Mouse (Mus musculus): ENCODE measurements around the gene Setd5. TPM values are rescaled to one million over a fixed set of nuclear protein-coding genes. Genes with fewer than 3 reads are reported as not detected.

Gene Setd5
- 48.3 and 54.3 TPM in 2 replicates for polyA plus RNA-seq (2015; fragmentation: Nextera tagmentation; extraction: Ambion mirVana)

DNA sequence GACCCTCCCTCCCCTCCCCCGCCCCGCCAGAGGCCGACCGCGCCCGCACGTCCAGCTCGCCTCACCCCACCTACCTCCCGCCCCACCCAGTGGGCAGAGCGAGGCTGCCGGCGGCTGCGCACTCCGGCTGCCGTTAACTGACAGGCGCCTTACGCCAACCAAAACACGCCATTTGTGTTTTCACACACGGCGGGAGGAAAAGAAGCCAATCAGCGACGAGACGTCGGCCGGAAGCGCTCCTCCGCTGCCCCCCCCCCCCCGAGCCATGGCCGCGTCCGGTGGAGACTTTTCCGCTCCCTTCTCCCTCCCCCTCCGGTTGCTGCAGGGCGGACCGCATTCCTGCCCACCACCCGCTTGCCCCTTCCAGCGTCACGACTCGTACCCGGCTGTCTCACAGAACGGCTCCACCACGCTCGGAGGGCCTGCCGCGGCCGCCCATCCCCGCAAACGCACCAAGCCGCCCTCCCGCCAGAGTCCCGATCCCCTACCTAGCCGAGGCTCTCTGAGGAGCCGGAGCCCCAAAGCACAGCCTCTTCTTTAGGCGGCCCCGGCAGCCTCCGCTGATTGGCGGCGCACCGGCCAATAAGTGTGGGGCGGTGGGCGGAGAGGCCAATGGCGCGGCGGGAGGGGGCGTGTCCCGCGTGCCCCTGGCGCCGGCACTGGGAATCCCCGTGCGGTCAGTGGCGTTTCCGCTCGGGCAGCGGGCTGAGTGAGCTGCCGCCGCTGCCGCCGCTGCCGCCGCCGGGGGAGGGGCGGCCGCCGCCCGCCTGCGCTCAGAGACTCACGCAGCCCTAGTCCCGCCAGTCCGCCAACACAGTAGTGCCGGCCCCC lies at the start of gene Setd5:
Gene Setd5 (plus strand): TSS at position 680 of the 831 bp plus-strand sequence.
- Histone ChIP-seq H3K36me3 (no peaks in the 10 kb centered on the region), H3K4me2 (peak within 1 kb of the TSS; percentile 88), H3K9ac (replicated peaks) (peak within 1 kb of the TSS; percentile 100), H3K27ac (replicated peaks) (peak within 1 kb of the TSS; percentile 100), H3K27me3 (replicated peaks) (no peaks in the 10 kb centered on the region), H3K9me3 (replicated peaks) (no peaks in the 10 kb centered on the region), H3K4me1 (peaks cover 49% of the 10 kb centered on the region), H3K4me3 (replicated peaks) (peak within 1 kb of the TSS; percentile 94)
- ATAC-seq (ENCODE audit: low FRiP score), result peak; percentile 94
- under 1% methylated on average over 83 of the region's 91 CpGs for WGBS

DNA sequence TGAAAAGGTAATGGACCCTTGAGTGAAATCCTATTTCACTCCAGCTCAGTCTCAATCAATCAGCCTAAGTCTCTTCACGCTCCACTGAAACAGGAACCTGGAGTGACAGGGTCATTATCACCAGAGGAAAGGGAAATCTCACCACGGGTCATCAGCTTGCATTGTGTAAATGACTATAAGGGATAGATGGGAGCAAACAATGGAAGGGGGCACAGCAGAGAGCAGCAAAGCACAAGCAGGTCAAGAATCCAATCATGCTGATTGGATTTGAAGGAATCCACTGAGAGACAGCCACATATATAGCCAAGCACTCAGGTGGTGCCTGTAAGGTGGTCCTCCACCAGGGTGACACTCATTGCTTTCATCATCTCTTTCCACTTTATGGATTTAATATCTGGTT lies 49.7 kb upstream of the Setd5 start:
- H3K9ac ChIP-seq (replicated peaks), result no peak overlapping the region
- no peak overlapping the region for H3K4me2 ChIP-seq
- H3K27me3 ChIP-seq (replicated peaks), result no peaks in the 10 kb centered on the region
- no peak for ATAC-seq (ENCODE audit: low FRiP score)
- no peaks in the 10 kb centered on the region for H3K4me1 ChIP-seq
- no peak overlapping the region for H3K4me3 ChIP-seq (replicated peaks)
- no peaks in the 10 kb centered on the region for H3K36me3 ChIP-seq
- H3K9me3 ChIP-seq (replicated peaks), result no peaks in the 10 kb centered on the region
- 11% methylated on average over 2 of the region's 2 CpGs for WGBS
- H3K27ac ChIP-seq (replicated peaks), result no peak overlapping the region

DNA sequence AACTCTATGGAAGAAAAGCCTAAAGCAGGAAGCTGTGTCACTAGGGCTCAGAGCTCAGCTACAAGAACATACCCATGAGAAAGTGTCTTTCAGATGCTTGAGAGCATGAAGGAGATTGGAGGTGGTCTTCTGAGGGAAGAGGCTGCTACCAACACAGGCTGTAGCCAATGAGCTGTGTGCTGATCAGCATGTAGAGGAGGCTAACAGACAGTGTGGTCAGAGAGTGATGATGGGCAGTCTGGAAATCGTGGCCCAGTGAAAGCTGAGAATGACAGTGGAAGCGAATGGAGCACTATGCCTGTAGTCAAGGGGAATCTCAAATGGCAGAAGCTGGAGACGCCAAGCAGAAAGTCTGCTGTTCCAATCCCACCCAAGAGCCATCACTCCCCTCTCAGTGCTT lies 48.2 kb upstream of the Setd5 start:
- H3K4me3 ChIP-seq (replicated peaks), result no peak overlapping the region
- H3K9ac ChIP-seq (replicated peaks), result no peak overlapping the region
- H3K27ac ChIP-seq (replicated peaks), result no peak overlapping the region
- H3K36me3 ChIP-seq, result no peaks in the 10 kb centered on the region
- no peaks in the 10 kb centered on the region for H3K27me3 ChIP-seq (replicated peaks)
- 75% methylated on average over 3 of the region's 3 CpGs for WGBS
- no peaks in the 10 kb centered on the region for H3K9me3 ChIP-seq (replicated peaks)
- H3K4me2 ChIP-seq, result no peak overlapping the region
- no peak for ATAC-seq (ENCODE audit: low FRiP score)
- no peaks in the 10 kb centered on the region for H3K4me1 ChIP-seq

DNA sequence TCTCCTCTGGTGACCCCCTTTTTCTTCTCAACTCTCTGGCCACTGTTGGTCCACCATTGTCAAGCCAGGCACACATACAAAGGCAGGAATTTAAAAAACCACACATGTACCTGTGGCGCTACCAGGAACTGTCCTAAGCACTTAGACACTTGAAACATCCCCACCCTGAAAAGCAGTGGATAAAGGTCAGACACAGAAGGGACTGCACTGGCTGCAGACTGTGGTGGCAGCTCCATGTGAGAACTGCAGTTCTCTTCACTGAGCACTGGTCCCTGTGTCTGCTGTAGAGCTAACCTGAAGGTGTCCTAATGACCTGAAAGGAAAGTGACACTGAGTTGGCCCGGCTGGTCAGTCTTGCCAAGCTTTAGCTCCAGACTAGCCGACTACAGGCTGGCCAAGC lies 46.6 kb upstream of the Setd5 start:
- H3K27ac ChIP-seq (replicated peaks), result no peak overlapping the region
- H3K4me2 ChIP-seq, result no peak overlapping the region
- H3K9me3 ChIP-seq (replicated peaks), result no peaks in the 10 kb centered on the region
- 87% methylated on average over 3 of the region's 3 CpGs for WGBS
- H3K4me3 ChIP-seq (replicated peaks), result no peak overlapping the region
- no peaks in the 10 kb centered on the region for H3K36me3 ChIP-seq
- no peaks in the 10 kb centered on the region for H3K27me3 ChIP-seq (replicated peaks)
- ATAC-seq (ENCODE audit: low FRiP score), result no peak
- H3K9ac ChIP-seq (replicated peaks), result no peak overlapping the region
- no peaks in the 10 kb centered on the region for H3K4me1 ChIP-seq

DNA sequence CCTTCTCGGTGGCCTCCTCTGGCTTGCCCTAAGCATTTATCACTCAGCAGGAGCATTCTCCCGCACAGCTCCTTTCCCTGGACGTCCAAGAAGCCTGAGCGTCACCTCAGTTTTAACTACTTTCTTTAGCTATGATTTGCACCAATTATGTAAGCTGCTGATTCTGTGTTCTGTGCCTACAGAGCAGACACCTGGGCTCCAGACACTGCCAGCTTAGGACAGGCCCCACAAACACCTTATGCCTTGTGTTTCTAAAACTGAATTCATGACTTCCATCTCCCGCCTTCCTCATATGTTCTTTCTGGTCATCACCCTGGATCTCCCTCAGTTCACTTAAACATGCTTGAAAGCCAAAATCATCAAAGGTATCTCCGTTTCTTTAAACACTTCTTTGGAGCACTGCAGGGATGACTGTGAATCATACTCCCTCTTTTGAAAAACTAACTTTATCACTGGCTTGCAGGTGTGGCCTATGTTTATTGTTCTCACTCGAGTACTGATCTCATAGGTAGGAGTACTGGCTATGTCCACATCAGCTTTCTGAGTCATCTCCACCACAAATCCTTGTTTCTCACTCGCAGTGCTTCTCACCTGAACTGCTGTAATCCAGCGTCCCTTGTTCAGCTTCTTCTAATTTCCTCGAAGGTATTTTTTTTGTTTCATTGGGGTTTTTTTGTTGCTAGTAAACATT lies 46.0 kb upstream of the Setd5 start:
- 79% methylated on average over 10 of the region's 10 CpGs for WGBS
- H3K27me3 ChIP-seq (replicated peaks), result no peaks in the 10 kb centered on the region

DNA sequence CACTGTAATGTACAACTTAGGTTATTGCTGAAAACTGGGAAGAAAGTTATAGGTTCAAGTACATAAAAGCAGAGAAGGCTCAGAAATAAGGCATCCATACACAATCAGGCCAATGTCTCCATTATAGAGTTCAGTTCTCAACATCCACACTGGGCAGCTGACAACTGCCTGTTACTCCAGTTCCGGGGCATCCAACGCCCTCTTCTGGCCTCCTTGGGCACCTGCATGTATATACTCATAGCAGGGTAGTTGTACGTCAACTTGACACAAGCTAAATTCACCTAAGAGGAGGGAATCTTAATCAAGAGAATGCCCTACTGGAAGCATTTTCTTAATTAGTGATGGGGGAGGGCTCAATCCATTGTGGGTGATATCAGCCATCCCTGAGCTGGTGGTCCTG lies 45.0 kb upstream of the Setd5 start:
- Histone ChIP-seq H3K27me3 (replicated peaks) (no peaks in the 10 kb centered on the region), H3K4me1 (no peaks in the 10 kb centered on the region), H3K36me3 (no peaks in the 10 kb centered on the region), H3K4me3 (replicated peaks) (no peak overlapping the region), H3K9me3 (replicated peaks) (no peaks in the 10 kb centered on the region), H3K9ac (replicated peaks) (no peak overlapping the region), H3K4me2 (no peak overlapping the region), H3K27ac (replicated peaks) (no peak overlapping the region)
- 78% methylated on average over 3 of the region's 3 CpGs for WGBS
- ATAC-seq (ENCODE audit: low FRiP score), result no peak

More for the DNA sequence above, 46.0 kb upstream of the Setd5 start:
- H3K4me3 ChIP-seq (replicated peaks), result no peak overlapping the region
- H3K9ac ChIP-seq (replicated peaks), result no peak overlapping the region
- H3K4me2 ChIP-seq, result no peak overlapping the region
- no peaks in the 10 kb centered on the region for H3K4me1 ChIP-seq
- no peak for ATAC-seq (ENCODE audit: low FRiP score)
- H3K36me3 ChIP-seq, result no peaks in the 10 kb centered on the region
- H3K9me3 ChIP-seq (replicated peaks), result no peaks in the 10 kb centered on the region
- H3K27ac ChIP-seq (replicated peaks), result no peak overlapping the region

DNA sequence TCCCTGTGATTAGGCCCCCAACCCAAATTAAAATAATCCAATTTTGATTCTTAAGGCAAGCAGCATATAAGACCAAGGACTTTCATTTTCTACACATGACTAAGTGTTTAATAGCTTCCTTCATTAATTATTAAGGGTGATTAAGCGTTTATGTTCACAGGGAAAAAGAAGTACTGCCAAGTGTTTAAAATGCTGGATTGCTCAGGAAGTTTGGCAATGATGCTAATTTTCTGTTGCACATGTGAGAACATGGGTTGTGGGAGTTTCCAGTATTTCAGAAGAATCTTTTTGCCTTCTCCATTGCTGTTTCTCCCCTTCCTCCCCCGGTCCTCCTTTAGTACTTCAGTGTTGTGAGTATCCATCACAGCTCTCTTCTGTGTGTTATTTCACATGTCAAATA lies 44.0 kb upstream of the Setd5 start:
- no peaks in the 10 kb centered on the region for H3K27me3 ChIP-seq (replicated peaks)
- H3K4me1 ChIP-seq, result peaks cover 5% of the 10 kb centered on the region
- H3K4me2 ChIP-seq, result no peak overlapping the region
- no peak overlapping the region for H3K9ac ChIP-seq (replicated peaks)
- no peak for ATAC-seq (ENCODE audit: low FRiP score)
- H3K27ac ChIP-seq (replicated peaks), result no peak overlapping the region
- no peaks in the 10 kb centered on the region for H3K9me3 ChIP-seq (replicated peaks)
- H3K36me3 ChIP-seq, result no peaks in the 10 kb centered on the region
- WGBS, result 85% methylated on average over 2 of the region's 2 CpGs
- H3K4me3 ChIP-seq (replicated peaks), result no peak overlapping the region

DNA sequence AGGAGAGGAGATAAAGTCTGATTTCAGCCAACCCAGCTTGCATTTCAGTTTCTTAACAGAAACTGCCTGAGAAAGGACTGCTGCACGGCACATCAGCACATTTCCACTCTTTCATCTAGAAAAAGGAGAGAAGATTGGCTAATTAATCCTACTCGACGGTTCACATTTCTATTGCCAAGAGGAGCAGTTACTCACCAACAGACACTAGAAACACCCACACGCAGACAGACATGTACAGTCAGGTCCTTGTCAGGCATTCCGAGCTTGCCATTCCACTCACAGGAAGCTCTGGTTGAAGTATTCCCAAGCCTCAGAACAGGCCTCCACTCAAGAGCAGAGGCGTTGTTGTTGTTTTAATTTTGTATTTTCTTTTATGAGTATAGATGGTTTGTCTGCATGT lies 42.7 kb upstream of the Setd5 start:
- H3K4me1 ChIP-seq, result peaks cover 11% of the 10 kb centered on the region
- no peaks in the 10 kb centered on the region for H3K9me3 ChIP-seq (replicated peaks)
- 85% methylated on average over 6 of the region's 6 CpGs for WGBS
- H3K36me3 ChIP-seq, result no peaks in the 10 kb centered on the region
- H3K9ac ChIP-seq (replicated peaks), result no peak overlapping the region
- no peaks in the 10 kb centered on the region for H3K27me3 ChIP-seq (replicated peaks)
- ATAC-seq (ENCODE audit: low FRiP score), result no peak
- no peak overlapping the region for H3K27ac ChIP-seq (replicated peaks)
- no peak overlapping the region for H3K4me3 ChIP-seq (replicated peaks)
- no peak overlapping the region for H3K4me2 ChIP-seq

DNA sequence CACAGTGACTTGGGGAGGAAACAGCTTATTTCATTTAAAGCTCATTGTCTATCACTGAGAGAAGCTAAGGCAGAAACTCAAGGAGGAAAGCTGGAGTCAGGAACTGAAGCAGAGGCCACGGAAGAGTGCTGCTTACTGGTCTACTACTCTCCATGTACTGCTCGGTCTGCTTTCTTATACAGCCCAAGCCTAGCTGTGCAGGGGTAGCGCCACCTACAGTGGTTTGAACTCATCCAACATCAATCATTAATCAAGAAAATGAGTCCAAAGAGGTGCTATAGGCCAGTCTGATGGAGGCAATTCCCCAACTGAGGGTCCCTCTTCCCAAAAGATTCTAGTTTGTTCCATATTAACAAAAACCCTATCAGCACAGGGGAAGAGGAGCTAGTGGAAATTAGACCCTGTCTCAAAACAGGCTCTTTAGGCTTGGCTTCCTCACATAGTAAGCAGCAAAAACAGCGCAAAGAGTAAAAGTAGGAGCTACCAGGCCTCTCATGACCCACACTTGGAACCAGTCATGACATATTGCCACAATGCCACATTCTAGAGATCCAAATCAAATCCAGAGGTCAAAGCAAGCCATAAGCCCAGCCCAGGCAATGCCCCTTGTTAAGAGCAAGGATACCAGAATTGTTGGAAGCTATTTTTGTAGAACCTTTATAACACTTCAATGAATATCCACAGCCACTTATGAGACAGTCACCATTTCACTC lies 40.5 kb upstream of the Setd5 start:
- H3K4me3 ChIP-seq (replicated peaks), result no peak overlapping the region
- ATAC-seq (ENCODE audit: low FRiP score), result no peak
- H3K27me3 ChIP-seq (replicated peaks), result no peaks in the 10 kb centered on the region
- H3K36me3 ChIP-seq, result no peaks in the 10 kb centered on the region
- H3K9me3 ChIP-seq (replicated peaks), result no peaks in the 10 kb centered on the region
- H3K4me2 ChIP-seq, result no peak overlapping the region
- peaks cover 11% of the 10 kb centered on the region for H3K4me1 ChIP-seq
- 67% methylated on average over 4 of the region's 4 CpGs for WGBS
- no peak overlapping the region for H3K9ac ChIP-seq (replicated peaks)
- no peak overlapping the region for H3K27ac ChIP-seq (replicated peaks)

DNA sequence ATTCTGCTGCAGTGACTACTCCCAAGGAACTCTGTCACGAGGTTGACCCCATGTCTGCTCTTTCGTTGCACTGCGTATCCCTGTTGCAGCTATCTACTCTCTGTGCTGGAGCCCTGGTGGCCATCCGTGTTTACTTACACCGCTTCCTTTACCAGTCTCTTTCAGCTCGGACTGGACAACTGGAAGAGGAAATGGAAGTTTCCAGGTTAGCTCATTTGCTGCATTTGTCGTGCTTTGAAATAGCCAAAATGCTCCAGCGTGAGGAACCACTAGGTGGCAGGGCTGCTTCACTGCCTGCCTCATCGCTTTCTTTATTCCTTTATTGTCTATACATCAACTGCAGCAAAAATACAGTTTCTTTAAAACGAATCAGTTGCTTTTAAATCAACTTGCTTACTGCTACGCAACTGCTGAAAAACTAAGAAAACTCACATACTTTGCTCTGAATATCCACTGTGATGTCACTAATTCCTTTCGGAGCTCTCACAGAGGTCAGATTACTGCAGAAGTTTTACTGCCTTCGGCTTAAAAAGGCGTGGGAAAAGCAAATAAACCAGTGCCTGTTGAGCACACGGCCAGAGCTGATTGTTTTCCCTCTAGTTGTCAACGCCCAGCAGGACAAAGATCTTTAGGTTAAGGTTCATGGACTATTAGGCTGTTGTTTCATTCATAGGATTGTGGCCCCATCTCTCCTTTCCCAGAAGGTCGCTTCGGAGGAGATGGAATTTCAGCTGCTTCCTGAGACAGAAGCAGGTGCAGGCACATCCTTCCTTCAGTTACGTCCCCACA lies 39.0 kb upstream of the Setd5 start:
- H3K27ac ChIP-seq (replicated peaks), result peak overlapping the region; percentile 65
- H3K36me3 ChIP-seq, result no peaks in the 10 kb centered on the region
- peak overlapping the region; percentile 53 for H3K4me2 ChIP-seq
- H3K9ac ChIP-seq (replicated peaks), result peak overlapping the region; percentile 23; the same call in 1 of the 2 replicates
- ATAC-seq (ENCODE audit: low FRiP score), result peak; percentile 50; the same call in 1 of the 2 replicates
- peaks cover 11% of the 10 kb centered on the region for H3K4me1 ChIP-seq
- peak overlapping the region; percentile 22 for H3K4me3 ChIP-seq (replicated peaks)
- H3K27me3 ChIP-seq (replicated peaks), result no peaks in the 10 kb centered on the region
- H3K9me3 ChIP-seq (replicated peaks), result no peaks in the 10 kb centered on the region
- 4% methylated on average over 19 of the region's 19 CpGs for WGBS

DNA sequence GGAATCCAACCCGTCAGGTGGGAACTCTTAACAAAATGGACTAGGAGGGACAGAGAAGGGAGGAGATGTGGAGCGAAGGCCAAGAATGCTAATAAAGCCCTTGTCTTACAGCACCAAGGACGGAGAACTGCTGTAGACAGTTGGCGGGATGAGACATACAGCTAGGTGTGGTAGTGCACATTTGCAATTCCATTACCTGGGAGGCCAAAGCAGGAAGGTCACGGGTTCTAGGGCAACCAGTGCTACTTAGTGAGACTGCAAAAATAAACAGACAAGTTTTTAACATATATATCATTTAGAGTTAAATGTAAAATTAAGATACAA lies 38.5 kb upstream of the Setd5 start:
- WGBS, result 26% methylated on average over 5 of the region's 5 CpGs
- no peak overlapping the region; the same call in 1 of the 2 replicates for H3K4me3 ChIP-seq (replicated peaks)
- peak overlapping the region; percentile 65 for H3K27ac ChIP-seq (replicated peaks)
- H3K4me2 ChIP-seq, result peak overlapping the region; percentile 53
- no peaks in the 10 kb centered on the region for H3K9me3 ChIP-seq (replicated peaks)
- no peak for ATAC-seq (ENCODE audit: low FRiP score)
- no peaks in the 10 kb centered on the region for H3K36me3 ChIP-seq
- peak overlapping the region; percentile 23; the same call in 1 of the 2 replicates for H3K9ac ChIP-seq (replicated peaks)
- H3K4me1 ChIP-seq, result peaks cover 11% of the 10 kb centered on the region
- H3K27me3 ChIP-seq (replicated peaks), result no peaks in the 10 kb centered on the region

Data from neural tube, embryonic 15.5 days (tissue).